Mouse (Mus musculus): ENCODE data around the gene Tap1. TPM values are rescaled to one million over a fixed set of nuclear protein-coding genes. Genes with fewer than 3 reads are reported as not detected.
A peak's percentile ranks its signal among the peaks of the same experiment; 100 is the strongest.
"Not testable (repeated sequence)": the region's sequence is repeated elsewhere in the genome, so short reads cannot be mapped to it uniquely, and the experiment has no call there.

Tap1 gene
- polyA plus RNA-seq, 1 experiment from 2014 or later, result 1.9 TPM

- Histone ChIP-seq H3K4me2 (replicated peaks) (no peak overlapping the region), H3K27ac (no peak overlapping the region), H3K36me3 (no peaks in the 10 kb centered on the region), H3K9ac (no peak overlapping the region), H3K4me1 (peaks cover 10% of the 10 kb centered on the region; the same call in 1 of the 2 replicates), H3K4me3 (no peak overlapping the region), H3K27me3 (replicated peaks) (peaks cover 60% of the 10 kb centered on the region), H3K9me3 (peaks cover 3% of the 10 kb centered on the region; the same call in 1 of the 2 replicates)
- no peak for ATAC-seq (ENCODE audit: low FRiP score, low read depth)
- WGBS, result 96% methylated on average over 9 of the region's 9 CpGs
Measured at GRCm38 (mm10) chr17:34207866-34208265, 20.5 kb downstream of the Tap1 start.

- WGBS, result 28% methylated on average over 10 of the region's 10 CpGs
- Histone ChIP-seq H3K4me3 (no peak overlapping the region), H3K4me1 (peaks cover 10% of the 10 kb centered on the region; the same call in 1 of the 2 replicates), H3K9ac (no peak overlapping the region), H3K36me3 (no peaks in the 10 kb centered on the region), H3K27me3 (replicated peaks) (peaks cover 62% of the 10 kb centered on the region), H3K9me3 (peaks cover 3% of the 10 kb centered on the region; the same call in 1 of the 2 replicates), H3K4me2 (replicated peaks) (no peak overlapping the region), H3K27ac (no peak overlapping the region)
- ATAC-seq (ENCODE audit: low FRiP score, low read depth), result no peak
Measured at GRCm38 (mm10) chr17:34208421-34208820, 21.1 kb downstream of the Tap1 start.

GRCm38 (mm10) chr17:34209680-34210079, 22.3 kb downstream of the Tap1 start:
- H3K4me1 ChIP-seq, result peaks cover 8% of the 10 kb centered on the region; the same call in 1 of the 2 replicates
- no peak overlapping the region for H3K27ac ChIP-seq
- no peak for ATAC-seq (ENCODE audit: low FRiP score, low read depth)
- H3K4me2 ChIP-seq (replicated peaks), result no peak overlapping the region
- H3K4me3 ChIP-seq, result no peak overlapping the region
- no peak overlapping the region for H3K9ac ChIP-seq
- no peaks in the 10 kb centered on the region for H3K36me3 ChIP-seq
- peaks cover 67% of the 10 kb centered on the region for H3K27me3 ChIP-seq (replicated peaks)
- WGBS, result 47% methylated on average over 3 of the region's 3 CpGs
- H3K9me3 ChIP-seq, result peaks cover 3% of the 10 kb centered on the region; the same call in 1 of the 2 replicates

- Histone ChIP-seq H3K4me1 (no peaks in the 10 kb centered on the region), H3K36me3 (no peaks in the 10 kb centered on the region), H3K27me3 (replicated peaks) (peaks cover 66% of the 10 kb centered on the region), H3K4me3 (no peak overlapping the region), H3K27ac (no peak overlapping the region), H3K9ac (no peak overlapping the region), H3K4me2 (replicated peaks) (no peak overlapping the region), H3K9me3 (peaks cover 3% of the 10 kb centered on the region; the same call in 1 of the 2 replicates)
- no peak for ATAC-seq (ENCODE audit: low FRiP score, low read depth)
- 79% methylated on average over 3 of the region's 3 CpGs for WGBS
Measured at GRCm38 (mm10) chr17:34210599-34210998, 23.2 kb downstream of the Tap1 start.

- Histone ChIP-seq H3K36me3 (no peaks in the 10 kb centered on the region), H3K4me2 (replicated peaks) (peak overlapping the region; percentile 25), H3K9ac (no peak overlapping the region), H3K27ac (no peak overlapping the region), H3K27me3 (replicated peaks) (peaks cover 62% of the 10 kb centered on the region), H3K4me3 (no peak overlapping the region), H3K9me3 (peaks cover 3% of the 10 kb centered on the region; the same call in 1 of the 2 replicates), H3K4me1 (no peaks in the 10 kb centered on the region)
- WGBS, result 15% methylated on average over 23 of the region's 23 CpGs
- no peak for ATAC-seq (ENCODE audit: low FRiP score, low read depth)
Measured at GRCm38 (mm10) chr17:34211746-34212365, 24.5 kb downstream of the Tap1 start.

- no peak overlapping the region for H3K4me3 ChIP-seq
- H3K27me3 ChIP-seq (replicated peaks), result peaks cover 55% of the 10 kb centered on the region
- no peak overlapping the region for H3K27ac ChIP-seq
- H3K4me1 ChIP-seq, result no peaks in the 10 kb centered on the region
- H3K9ac ChIP-seq, result no peak overlapping the region
- 50% methylated on average over 21 of the region's 21 CpGs for WGBS
- peaks cover 3% of the 10 kb centered on the region; the same call in 1 of the 2 replicates for H3K9me3 ChIP-seq
- H3K36me3 ChIP-seq, result no peaks in the 10 kb centered on the region
- H3K4me2 ChIP-seq (replicated peaks), result no peak overlapping the region
- ATAC-seq (ENCODE audit: low FRiP score, low read depth), result no peak
Measured at GRCm38 (mm10) chr17:34213936-34214335, 26.6 kb downstream of the Tap1 start.

GRCm38 (mm10) chr17:34215176-34215575, 27.8 kb downstream of the Tap1 start:
- no peak overlapping the region for H3K4me2 ChIP-seq (replicated peaks)
- no peak for ATAC-seq (ENCODE audit: low FRiP score, low read depth)
- H3K27me3 ChIP-seq (replicated peaks), result peaks cover 55% of the 10 kb centered on the region
- no peak overlapping the region for H3K9ac ChIP-seq
- H3K4me1 ChIP-seq, result no peaks in the 10 kb centered on the region
- WGBS, result 86% methylated on average over 12 of the region's 12 CpGs
- H3K36me3 ChIP-seq, result no peaks in the 10 kb centered on the region
- H3K9me3 ChIP-seq, result no peaks in the 10 kb centered on the region
- H3K4me3 ChIP-seq, result no peak overlapping the region
- H3K27ac ChIP-seq, result no peak overlapping the region

GRCm38 (mm10) chr17:34217216-34217928, 30.0 kb downstream of the Tap1 start:
- no peaks in the 10 kb centered on the region for H3K36me3 ChIP-seq
- no peak overlapping the region for H3K9ac ChIP-seq
- no peak for ATAC-seq (ENCODE audit: low FRiP score, low read depth)
- H3K4me3 ChIP-seq, result no peak overlapping the region
- H3K4me1 ChIP-seq, result no peaks in the 10 kb centered on the region
- no peak overlapping the region for H3K4me2 ChIP-seq (replicated peaks)
- no peak overlapping the region for H3K27ac ChIP-seq
- H3K27me3 ChIP-seq (replicated peaks), result peaks cover 35% of the 10 kb centered on the region
- no peaks in the 10 kb centered on the region for H3K9me3 ChIP-seq
- 86% methylated on average over 8 of the region's 8 CpGs for WGBS

- Histone ChIP-seq H3K9ac (no peak overlapping the region), H3K4me2 (replicated peaks) (no peak overlapping the region), H3K27ac (no peak overlapping the region), H3K36me3 (no peaks in the 10 kb centered on the region), H3K4me3 (no peak overlapping the region), H3K4me1 (no peaks in the 10 kb centered on the region), H3K27me3 (replicated peaks) (peaks cover 28% of the 10 kb centered on the region), H3K9me3 (no peaks in the 10 kb centered on the region)
- no peak for ATAC-seq (ENCODE audit: low FRiP score, low read depth)
- 90% methylated on average over 5 of the region's 5 CpGs for WGBS
Measured at GRCm38 (mm10) chr17:34217986-34218385, 30.6 kb downstream of the Tap1 start.

GRCm38 (mm10) chr17:34218675-34219074, 31.3 kb downstream of the Tap1 start:
- H3K27me3 ChIP-seq (replicated peaks), result peaks cover 22% of the 10 kb centered on the region
- H3K9ac ChIP-seq, result no peak overlapping the region
- ATAC-seq (ENCODE audit: low FRiP score, low read depth), result no peak
- no peak overlapping the region for H3K27ac ChIP-seq
- H3K4me1 ChIP-seq, result no peaks in the 10 kb centered on the region
- H3K4me3 ChIP-seq, result no peak overlapping the region
- 88% methylated on average over 11 of the region's 11 CpGs for WGBS
- no peak overlapping the region for H3K4me2 ChIP-seq (replicated peaks)
- H3K36me3 ChIP-seq, result no peaks in the 10 kb centered on the region
- H3K9me3 ChIP-seq, result no peaks in the 10 kb centered on the region

- peaks cover 17% of the 10 kb centered on the region for H3K27me3 ChIP-seq (replicated peaks)
- H3K4me3 ChIP-seq; H3K9me3 ChIP-seq; ATAC-seq (ENCODE audit: low FRiP score, low read depth); H3K4me2 ChIP-seq (replicated peaks); H3K36me3 ChIP-seq; H3K4me1 ChIP-seq; H3K27ac ChIP-seq; H3K9ac ChIP-seq: not testable (repeated sequence)
- WGBS, result 88% methylated on average over 9 of the region's 11 CpGs
Measured at GRCm38 (mm10) chr17:34219096-34219495, 31.7 kb downstream of the Tap1 start.

GRCm38 (mm10) chr17:34219801-34220200, 32.4 kb downstream of the Tap1 start:
- H3K27ac ChIP-seq; H3K4me3 ChIP-seq; H3K9me3 ChIP-seq; H3K36me3 ChIP-seq; H3K4me1 ChIP-seq; H3K4me2 ChIP-seq (replicated peaks); H3K9ac ChIP-seq; ATAC-seq (ENCODE audit: low FRiP score, low read depth): not testable (repeated sequence)
- WGBS, result 90% methylated on average over 6 of the region's 7 CpGs
- peaks cover 12% of the 10 kb centered on the region for H3K27me3 ChIP-seq (replicated peaks)

Data from neural tube, embryonic 12.5 days (tissue).